Mouse (Mus musculus) urinary bladder, postnatal 10 days (tissue): Measurements from ENCODE around the gene Tgfb1i1.

ENCODE experiments used
- DNase-seq: peaks from one replicate; pipeline ENCODE4 v3.0.0; 2022; ENCODE audit warnings: low spot score

The Tgfb1i1 gene

DNA sequence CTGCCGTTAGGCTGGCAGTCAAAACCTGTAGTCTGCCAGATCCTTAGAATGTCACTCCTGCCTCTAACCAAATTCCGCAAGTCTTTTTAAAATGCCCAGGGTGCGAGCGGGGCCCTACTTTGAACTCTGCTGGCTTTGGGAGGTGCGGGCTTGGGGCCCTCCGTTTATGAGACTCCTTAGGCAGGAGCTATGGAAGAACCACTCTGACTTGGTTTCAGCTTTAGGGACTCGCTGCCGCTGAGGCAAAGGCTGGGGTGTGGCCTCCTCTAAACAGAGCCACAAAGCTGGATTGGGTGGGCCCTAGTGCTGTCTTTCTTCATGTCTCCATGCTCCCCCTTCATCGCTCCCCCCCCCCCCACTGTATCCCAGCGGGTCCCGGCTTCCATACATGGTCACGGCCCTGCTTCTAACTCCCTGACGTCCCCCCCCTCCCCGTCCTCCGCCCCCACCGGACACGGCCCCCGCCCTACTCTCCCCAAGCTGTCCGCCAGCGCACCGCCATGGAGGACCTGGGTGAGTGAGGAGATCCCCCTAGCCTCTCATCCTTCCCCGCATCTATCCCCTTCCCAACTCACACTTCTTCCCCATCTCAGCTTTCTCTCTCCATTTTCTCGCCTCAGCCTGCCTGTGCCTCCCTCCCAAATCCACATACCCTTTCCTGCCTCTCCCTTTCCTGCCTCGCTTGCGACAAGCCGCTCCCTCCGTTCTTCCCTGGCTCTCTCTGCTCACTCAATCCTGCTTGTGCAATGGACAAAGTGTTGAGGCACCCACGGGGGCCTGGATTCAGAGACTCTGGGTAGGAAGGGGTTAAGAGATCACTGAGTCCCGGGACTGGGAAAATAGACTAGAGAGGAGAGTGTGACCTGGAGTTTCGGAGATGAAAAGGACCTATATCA lies at the start of gene Tgfb1i1:
Gene Tgfb1i1, plus strand, starts transcription at position 317 of the 896 bp plus-strand sequence.
- no peak for DNase-seq

- DNase-seq, result no peak
Measured at GRCm38 (mm10) chr7:128201607-128202006, 45.0 kb upstream of the Tgfb1i1 start.

DNA sequence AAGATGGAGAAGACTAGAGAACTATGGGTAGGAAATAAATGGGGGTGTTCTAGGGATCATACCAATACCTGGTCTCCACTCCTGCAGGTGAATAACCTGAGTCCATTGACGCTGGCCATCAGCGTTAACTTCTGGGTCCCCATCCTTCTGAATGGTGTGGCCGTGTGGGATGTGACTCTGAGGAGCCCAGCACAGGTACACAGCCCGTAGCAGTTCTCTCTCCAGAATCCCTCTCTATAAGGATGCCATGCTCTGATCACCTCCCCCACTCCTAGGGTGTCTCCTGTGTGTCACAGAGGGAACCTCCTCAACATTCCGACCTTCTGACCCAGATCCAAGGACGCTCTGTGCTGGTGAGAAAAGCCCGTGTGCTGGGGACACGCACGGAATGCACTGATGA lies 43.5 kb upstream of the Tgfb1i1 start:
- no peak for DNase-seq

- DNase-seq, result no peak
Measured at GRCm38 (mm10) chr7:128204179-128204578, 42.4 kb upstream of the Tgfb1i1 start.

DNA sequence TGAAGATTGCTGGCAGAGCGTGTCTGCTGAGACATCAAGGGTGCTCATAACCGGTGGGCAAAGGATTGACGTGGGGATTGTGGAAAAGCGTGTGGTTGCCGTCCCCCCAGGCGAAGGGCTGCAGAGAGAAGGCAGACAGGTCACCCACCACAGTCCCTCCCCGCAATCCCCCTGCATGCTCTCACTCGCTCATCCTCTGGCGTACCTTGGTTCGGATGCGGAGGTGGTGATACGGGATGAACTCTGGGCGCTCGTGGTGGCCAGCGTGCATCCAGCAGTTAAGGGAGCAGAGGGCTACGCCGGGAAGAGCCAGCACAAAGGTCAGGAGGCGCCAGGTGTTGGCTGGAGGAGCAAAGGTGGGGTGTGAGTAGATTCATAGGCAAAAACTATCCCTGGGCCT lies 40.9 kb upstream of the Tgfb1i1 start:
- DNase-seq, result no peak

DNA sequence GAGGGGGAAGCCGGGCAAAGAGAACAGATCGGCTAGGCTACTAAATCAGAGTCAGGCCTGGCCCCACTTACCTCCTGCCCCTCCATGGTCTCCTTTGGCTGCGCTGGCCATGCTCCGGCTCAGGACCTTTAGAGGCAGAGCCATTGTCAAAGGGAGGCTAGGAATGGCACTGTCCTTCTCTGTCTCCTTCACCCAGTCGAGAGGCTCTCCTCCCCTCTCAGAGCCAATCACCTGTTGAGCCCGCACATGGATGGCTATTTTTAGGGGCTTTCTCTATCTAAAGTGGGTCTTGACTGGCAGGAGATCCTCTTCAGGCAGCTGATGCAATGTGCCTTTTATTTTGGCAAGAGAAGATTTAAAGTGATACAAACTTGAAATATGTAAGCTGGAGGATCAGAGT lies 40.5 kb upstream of the Tgfb1i1 start, which contains the start of gene Cox6a2:
Gene Cox6a2, minus strand, starts transcription at position 236 of the 400 bp plus-strand sequence.
- no peak for DNase-seq

DNA sequence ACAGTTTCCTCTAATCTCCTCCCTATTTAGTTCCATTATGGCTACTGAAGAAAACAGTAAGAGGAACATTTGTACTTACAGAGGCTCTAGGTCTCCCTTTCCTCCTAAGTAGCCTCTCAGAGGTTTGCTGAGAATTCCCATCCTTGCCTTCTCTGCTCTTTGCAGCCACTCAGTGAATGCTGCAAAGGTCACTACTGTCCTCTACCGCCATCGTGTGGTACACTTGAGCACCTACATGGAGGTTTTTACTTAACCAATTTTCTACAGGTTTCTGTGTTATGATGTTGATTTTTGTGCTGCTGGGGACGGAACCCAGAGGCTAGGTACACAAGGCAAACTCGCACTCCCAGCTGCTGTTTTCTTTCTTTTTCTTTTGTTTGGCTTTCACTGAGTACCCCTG lies 38.4 kb upstream of the Tgfb1i1 start:
- no peak for DNase-seq

- DNase-seq, result no peak
Measured at GRCm38 (mm10) chr7:128209826-128210225, 36.8 kb upstream of the Tgfb1i1 start.

DNA sequence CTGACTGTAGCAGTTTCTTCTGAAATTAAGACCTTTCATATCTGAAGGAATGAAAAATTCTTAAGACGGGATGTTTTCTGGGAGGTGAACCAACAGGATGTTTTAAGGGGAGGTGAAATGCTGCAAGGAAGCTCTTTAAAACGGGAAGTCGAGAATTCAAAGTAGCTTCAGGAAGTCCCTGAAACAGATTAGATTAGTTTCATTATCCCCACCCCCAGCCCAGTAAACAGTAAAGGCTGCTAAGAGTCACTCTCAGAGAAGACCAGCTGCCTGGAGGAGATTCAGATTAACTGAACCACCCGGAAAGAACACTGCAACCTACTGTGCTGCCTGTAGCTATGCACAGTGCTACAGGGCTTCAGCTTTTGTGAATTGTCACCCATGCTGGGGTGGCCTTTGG lies 26.7 kb upstream of the Tgfb1i1 start:
- DNase-seq, result no peak

GRCm38 (mm10) chr7:128220936-128221335 lies 25.7 kb upstream of the Tgfb1i1 start:
- no peak for DNase-seq

DNA sequence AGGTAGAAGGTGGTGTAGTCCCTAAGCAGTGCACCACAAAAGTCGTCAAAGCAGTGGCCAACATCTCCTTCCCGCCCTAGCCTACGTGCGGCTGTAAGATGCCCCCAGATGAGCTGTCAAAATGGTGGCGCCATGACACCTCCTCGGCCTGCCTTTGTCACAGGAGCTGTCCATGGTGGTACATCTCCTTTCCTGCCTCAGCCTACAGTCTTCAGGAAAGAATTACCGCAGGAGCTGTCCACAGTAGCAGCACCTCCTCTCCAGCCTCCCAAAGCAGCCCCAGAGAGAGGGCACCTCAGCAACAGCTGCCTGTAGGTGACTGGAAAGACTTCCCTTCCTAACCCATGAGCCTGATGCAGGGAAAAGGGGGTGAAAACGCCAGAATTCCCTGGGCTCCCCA lies 14.9 kb upstream of the Tgfb1i1 start:
- DNase-seq, result no peak

- DNase-seq, result no peak
Measured at GRCm38 (mm10) chr7:128234796-128235195, 11.8 kb upstream of the Tgfb1i1 start.

DNA sequence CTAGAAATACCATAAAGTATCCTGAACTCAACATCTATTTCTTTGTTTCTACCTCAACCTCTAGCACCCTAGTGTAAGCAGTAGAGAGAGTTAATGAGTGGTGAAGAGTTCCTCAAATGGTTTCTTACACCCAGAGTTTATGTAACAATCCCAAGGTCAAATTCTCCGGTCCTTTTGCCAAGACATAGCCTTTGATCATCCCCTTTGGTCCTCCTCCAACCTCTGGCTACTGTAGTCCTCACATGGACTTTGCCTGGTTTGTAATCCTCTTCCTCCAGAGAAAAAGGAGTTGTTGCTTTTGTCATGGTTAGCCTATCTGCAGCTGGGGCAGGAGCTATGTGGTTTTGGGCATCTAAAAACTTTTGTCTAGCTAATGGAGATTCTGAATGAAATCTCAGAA lies 11.1 kb upstream of the Tgfb1i1 start:
- DNase-seq, result no peak

DNA sequence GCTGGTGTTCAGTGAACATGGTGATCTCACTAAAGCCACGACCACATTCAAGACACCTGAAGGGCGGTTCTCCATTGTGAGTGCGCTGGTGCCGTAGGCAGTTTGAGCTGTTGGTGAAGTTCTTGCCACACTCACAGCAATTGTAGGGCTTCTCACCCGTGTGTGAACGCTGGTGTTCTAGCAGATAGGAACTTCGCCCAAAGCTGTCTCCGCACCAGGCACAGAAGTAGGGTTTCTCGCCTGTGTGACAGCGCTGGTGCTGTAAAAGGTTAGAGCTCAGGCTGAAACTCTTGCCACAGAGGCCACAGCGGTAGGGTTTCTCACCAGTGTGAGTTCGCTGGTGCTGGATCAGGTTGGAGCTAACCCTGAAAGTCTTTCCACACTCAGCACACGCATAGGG lies 10.2 kb upstream of the Tgfb1i1 start:
- DNase-seq, result no peak

- DNase-seq, result peak; percentile 68
Measured at GRCm38 (mm10) chr7:128236856-128237592, 9.6 kb upstream of the Tgfb1i1 start, which contains the start of gene Armc5. Armc5 (plus strand) TSS chr7:128237342.

DNA sequence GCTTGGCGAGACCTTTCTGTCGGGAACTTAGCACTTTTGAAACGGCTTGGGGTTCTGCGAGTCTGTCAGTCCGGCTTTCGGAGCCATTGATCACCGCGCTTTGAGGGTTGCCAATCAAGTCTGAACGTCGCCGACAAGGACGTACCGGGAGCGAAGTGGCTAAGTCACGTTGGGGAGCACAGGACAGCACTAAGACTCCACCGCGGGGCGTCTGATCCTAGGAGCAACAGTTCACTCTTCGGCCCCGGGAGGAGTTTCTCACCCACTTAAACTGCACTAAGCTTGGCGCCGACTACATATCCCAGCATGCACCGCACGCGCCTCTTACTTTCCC lies 9.1 kb upstream of the Tgfb1i1 start:
- no peak for DNase-seq

- peak; percentile 99 for DNase-seq
Measured at GRCm38 (mm10) chr7:128237927-128238778, 8.5 kb upstream of the Tgfb1i1 start, which contains the start of gene 9130023H24Rik. 9130023H24Rik (minus strand) TSS chr7:128238031.

DNA sequence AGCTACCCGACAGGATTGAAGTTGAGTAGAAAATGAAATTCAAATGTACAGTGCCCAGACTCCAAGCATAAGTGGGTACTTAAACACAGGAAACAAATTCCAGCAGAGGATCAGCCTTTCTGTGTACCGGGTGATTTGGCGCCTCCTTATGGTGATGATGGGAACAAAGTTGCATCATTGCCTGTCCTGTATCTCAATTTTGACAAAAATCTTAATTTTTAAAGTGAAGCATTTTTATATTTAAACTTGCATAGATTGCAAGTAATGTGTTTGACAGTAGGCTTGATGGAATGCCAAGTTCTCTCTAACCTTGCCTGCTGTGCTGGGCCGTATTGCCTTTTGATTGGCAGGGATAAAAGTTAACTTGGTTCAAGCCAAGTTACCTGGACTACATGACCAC lies 7.6 kb upstream of the Tgfb1i1 start:
- no peak for DNase-seq

DNA sequence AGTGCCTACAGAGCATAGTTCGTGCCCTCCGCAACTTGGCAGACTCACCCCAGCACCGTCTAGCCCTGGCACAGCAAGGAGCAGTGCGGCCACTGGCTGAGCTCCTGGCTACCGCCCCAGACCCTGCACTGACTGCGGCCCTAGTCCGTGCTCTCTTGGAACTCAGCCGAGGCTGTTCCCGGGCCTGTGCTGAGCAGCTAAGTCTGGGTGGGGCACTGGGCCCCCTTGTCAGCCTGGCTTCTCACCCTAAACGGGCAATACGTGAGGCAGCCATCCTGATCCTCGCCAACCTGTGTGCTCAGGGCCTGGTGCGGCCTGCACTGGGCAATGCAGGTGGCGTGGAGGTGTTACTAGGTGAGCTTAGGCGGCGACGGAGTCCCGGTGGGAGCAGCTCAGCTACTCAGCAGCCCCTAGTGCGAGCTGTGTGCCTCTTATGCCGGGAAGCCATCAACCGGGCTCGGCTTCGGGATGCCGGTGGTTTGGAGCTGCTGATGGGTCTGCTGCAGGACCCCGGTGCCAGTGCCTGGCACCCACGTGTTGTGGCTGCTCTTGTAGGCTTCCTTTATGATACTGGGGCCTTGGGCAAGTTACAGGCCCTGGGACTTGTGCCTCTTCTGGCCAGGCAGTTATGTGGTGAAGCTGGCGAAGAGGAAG lies 6.4 kb upstream of the Tgfb1i1 start:
- no peak for DNase-seq

GRCm38 (mm10) chr7:128242331-128242730 lies 4.3 kb upstream of the Tgfb1i1 start:
- DNase-seq, result no peak

DNA sequence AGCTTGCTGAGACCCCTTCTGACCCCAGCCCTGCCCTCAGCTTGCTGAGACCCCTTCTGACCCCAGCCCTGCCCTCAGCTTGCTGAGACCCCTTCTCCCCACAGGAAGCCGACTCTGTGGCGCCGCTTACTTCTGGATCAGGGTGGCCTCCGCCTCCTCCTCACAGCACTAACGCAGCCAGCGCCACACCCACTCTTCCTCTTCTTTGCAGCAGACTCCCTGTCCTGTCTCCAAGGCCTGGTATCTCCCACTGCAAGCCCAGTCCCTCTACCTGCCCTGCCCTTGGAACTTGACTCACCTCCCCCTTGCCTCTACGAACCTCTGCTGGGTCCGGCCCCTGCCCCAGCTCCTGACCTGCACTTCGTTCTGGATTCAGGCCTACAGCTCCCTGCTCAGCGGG lies 2.7 kb upstream of the Tgfb1i1 start:
- no peak for DNase-seq
